In the genomic region with DNA sequence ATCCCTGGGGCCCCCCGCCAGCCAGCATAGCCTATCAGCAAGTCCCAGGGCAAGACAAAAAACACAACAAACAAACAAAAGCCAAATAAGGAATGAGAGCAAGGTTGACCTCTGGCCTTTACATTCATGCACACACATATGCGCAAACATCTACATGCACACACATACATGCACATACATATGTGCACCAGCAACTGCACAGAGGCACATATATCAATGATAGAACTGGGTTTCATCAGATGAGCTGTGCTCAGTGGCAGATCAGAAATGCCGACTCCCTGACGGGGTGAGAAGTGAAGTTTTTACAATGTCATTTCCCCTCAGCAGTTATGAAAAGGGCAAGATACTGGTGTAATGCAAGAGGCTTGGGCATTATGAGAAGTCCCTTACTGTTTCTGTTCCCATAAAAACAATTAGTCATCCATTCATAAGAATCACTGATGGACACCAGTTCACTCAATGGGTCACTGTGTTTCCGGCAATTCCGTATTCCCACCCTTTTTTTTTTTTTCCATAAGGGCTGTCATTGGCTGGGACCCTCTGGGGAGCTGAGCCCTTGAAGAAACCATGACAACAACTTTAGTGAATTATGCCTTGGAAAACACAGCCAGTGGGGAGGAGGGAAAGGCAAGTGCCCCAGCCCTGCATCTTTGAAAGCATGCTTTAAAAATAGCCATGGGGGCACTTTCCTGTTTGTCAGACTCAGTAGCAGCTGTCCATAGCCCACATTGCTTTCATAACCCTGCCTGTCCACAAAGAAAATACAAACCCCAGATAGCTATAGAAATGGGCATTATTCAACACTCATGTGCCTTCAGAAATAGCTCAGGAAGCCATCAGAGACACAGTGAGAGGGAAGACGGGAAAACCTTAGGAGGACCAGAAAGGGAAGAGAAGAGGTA, we compare ENCODE assay signal across 10 mouse cellular contexts.
DNase-seq lines count a peak whose midpoint lies in the region; ATAC-seq and TF ChIP-seq lines count a peak whose summit lies in the region.
"Had no signal": no experiment of that assay in that cellular context is flagged by ENCODE, and none has a peak within 500 bp of the region (broad histone marks: within the 10 kb centered on the region; RNA-seq: fewer than 3 reads in every experiment).

No protein-coding gene starts in this region.

- no peak for TF ChIP-seq EP300 in heart, adult 2 months (IDR thresholded peaks at IDR 0.05; ENCODE audit: insufficient read depth, low read depth, low read length)

- H3K4me2 ChIP-seq in heart, embryonic 12.5 days: no peak overlapping the region
- no peak overlapping the region for H3K4me2 ChIP-seq in midbrain, embryonic 13.5 days (replicated peaks)
- H3K4me2 ChIP-seq: limb, embryonic 13.5 days had no signal

- peaks cover 3% of the 10 kb centered on the region; the same call in 1 of the 2 replicates for H3K36me3 ChIP-seq in heart, adult 2 months (ENCODE audit: control insufficient read depth, insufficient read depth, low read length)
- no peaks in the 10 kb centered on the region for H3K36me3 ChIP-seq in heart, embryonic 12.5 days
- no peaks in the 10 kb centered on the region for H3K36me3 ChIP-seq in midbrain, embryonic 13.5 days
- H3K36me3 ChIP-seq: limb, embryonic 13.5 days had no signal

- TF ChIP-seq POLR2A in heart, adult 2 months (IDR thresholded peaks at IDR 0.05; ENCODE audit: insufficient read depth, low read depth, low read length): no peak

- no peaks in the 10 kb centered on the region for H3K9me3 ChIP-seq in heart, embryonic 12.5 days (replicated peaks)
- no peaks in the 10 kb centered on the region for H3K9me3 ChIP-seq in midbrain, embryonic 13.5 days
- H3K9me3 ChIP-seq: limb, embryonic 13.5 days had no signal

- H3K9ac ChIP-seq in heart, adult 2 months (ENCODE audit: low read depth, low read length): no peak overlapping the region
- no peak overlapping the region for H3K9ac ChIP-seq in heart, embryonic 12.5 days
- no peak overlapping the region for H3K9ac ChIP-seq in midbrain, embryonic 13.5 days (replicated peaks)
- H3K9ac ChIP-seq: limb, embryonic 13.5 days had no signal

- peaks cover 4% of the 10 kb centered on the region for H3K4me1 ChIP-seq in heart, adult 2 months (ENCODE audit: control insufficient read depth, insufficient read depth, low read length)
- peaks cover 24% of the 10 kb centered on the region for H3K4me1 ChIP-seq in heart, embryonic 12.5 days (replicated peaks)
- peaks cover 15% of the 10 kb centered on the region for H3K4me1 ChIP-seq in midbrain, embryonic 13.5 days (replicated peaks)
- H3K4me1 ChIP-seq: limb, embryonic 13.5 days had no signal

- no peak for TF ChIP-seq CTCF in heart, adult 2 months (IDR thresholded peaks at IDR 0.05)

- no peak for ATAC-seq in heart, embryonic 12.5 days (ENCODE audit: insufficient number of reproducible peaks, low FRiP score)
- ATAC-seq in midbrain, embryonic 13.5 days: peak; percentile 69

- H3K27ac ChIP-seq in heart, adult 2 months: peak overlapping the region; percentile 24; the same call in 1 of the 2 replicates
- H3K27ac ChIP-seq in heart, embryonic 12.5 days (ENCODE audit: poor library complexity, severe bottlenecking): no peak overlapping the region
- peak overlapping the region; percentile 44; the same call in 1 of the 2 replicates for H3K27ac ChIP-seq in midbrain, embryonic 13.5 days
- H3K27ac ChIP-seq: limb, embryonic 13.5 days had no signal

- no peak overlapping the region for H3K4me3 ChIP-seq in heart, adult 2 months
- H3K4me3 ChIP-seq in heart, embryonic 12.5 days: no peak overlapping the region
- H3K4me3 ChIP-seq in midbrain, embryonic 13.5 days (replicated peaks): no peak overlapping the region
- H3K4me3 ChIP-seq: limb, embryonic 13.5 days had no signal

- DNase-seq in heart, adult 2 months: peak in 1 of 2 experiments; percentile 23
- DNase-seq in brain, embryonic 18.5 days (ENCODE audit: low read depth, low spot score): peak; percentile 20
- peak; percentile 34 for DNase-seq in heart, postnatal 4 days
- DNase-seq in urinary bladder, postnatal 10 days (ENCODE audit: low spot score): no peak
- no peak for DNase-seq in spleen, postnatal 14 days (ENCODE audit: low spot score in 2 of 2)
- DNase-seq in adrenal gland, postnatal 4 days (ENCODE audit: low spot score in 2 of 2): no peak
- DNase-seq: thymus, postnatal 14 days had no signal

- H3K27me3 ChIP-seq in heart, adult 2 months (ENCODE audit: control insufficient read depth, insufficient read depth, low read length): no peaks in the 10 kb centered on the region
- H3K27me3 ChIP-seq in heart, embryonic 12.5 days (replicated peaks): no peaks in the 10 kb centered on the region
- H3K27me3 ChIP-seq in midbrain, embryonic 13.5 days: no peaks in the 10 kb centered on the region
- H3K27me3 ChIP-seq: limb, embryonic 13.5 days had no signal

- WGBS in heart, adult 2 months: 53% methylated on average over 7 of the region's 7 CpGs
- WGBS in heart, embryonic 12.5 days: 68% methylated on average over 7 of the region's 7 CpGs
- WGBS in midbrain, embryonic 13.5 days: 56% methylated on average over 7 of the region's 7 CpGs

- intact Hi-C loops in heart, adult 2 months (cut with DNase I): no loop called here

- no peaks in the 10 kb centered on the region for H3K79me2 ChIP-seq in heart, adult 2 months (replicated peaks; ENCODE audit: control insufficient read depth, insufficient read depth, low read length)

Comparison
In these comparisons a context has a peak if more than half of its experiments do, and no peak if none do; other contexts are left out.
1. DNase-seq: peak in brain, embryonic 18.5 days (single experiment) and heart, postnatal 4 days (single experiment); none in urinary bladder, postnatal 10 days (single experiment), spleen, postnatal 14 days (0 of 2) and adrenal gland, postnatal 4 days (0 of 2).